Mouse (Mus musculus) heart, adult 2 months (tissue): ENCODE measurements around the gene Arrb1. TPM values are rescaled to one million over a fixed set of nuclear protein-coding genes. Genes with fewer than 3 reads are reported as not detected.

Experiments used
- DNase-seq, 2 experiments: peaks; one replicate each; pipeline ENCODE4 v3.0.0; 2021
- H3K27ac ChIP-seq: fragments of 200-600 bp; 2 replicates; pipeline ENCODE4 v1.8.1; 2022
- H3K27me3 ChIP-seq: fragments of 200-500 bp; 2 replicates; pipeline ENCODE4 v1.6.1; 2012; ENCODE audit warnings: mild to moderate bottlenecking, low read length, inconsistent platforms, mixed read lengths; ENCODE audit not compliant: control insufficient read depth, insufficient read depth
- H3K36me3 ChIP-seq: fragments of 200-500 bp; 2 replicates; pipeline ENCODE4 v1.6.1; 2012; ENCODE audit warnings: low read length, inconsistent platforms; ENCODE audit not compliant: control insufficient read depth, insufficient read depth
- H3K4me1 ChIP-seq: fragments of 200-500 bp; 2 replicates; pipeline ENCODE4 v1.6.1; 2011; ENCODE audit warnings: low read length; ENCODE audit not compliant: control insufficient read depth, insufficient read depth
- H3K4me3 ChIP-seq: fragments of 200-600 bp; 2 replicates; pipeline ENCODE4 v1.8.1; 2022
- H3K79me2 ChIP-seq: fragments of 200-500 bp; replicated peaks from 2 replicates; pipeline ENCODE4 v1.6.1; 2012; ENCODE audit warnings: mild to moderate bottlenecking, inconsistent platforms, low read length, moderate library complexity, mixed read lengths; ENCODE audit not compliant: control insufficient read depth, insufficient read depth
- H3K9ac ChIP-seq: fragments of 200-500 bp; 2 replicates; pipeline ENCODE4 v1.6.1; 2012; ENCODE audit warnings: low read depth, mild to moderate bottlenecking, control low read depth, inconsistent platforms, low read length, mixed read lengths
- CTCF ChIP-seq: fragments of 200-600 bp; IDR thresholded peaks from 2 replicates; pipeline ENCODE4 v1.8.1; 2022; ENCODE audit warnings: antibody characterized with exemption, mild to moderate bottlenecking, moderate library complexity
- EP300 ChIP-seq: fragments of 200-500 bp; IDR thresholded peaks from 2 replicates; pipeline ENCODE4 v1.6.1; 2011; ENCODE audit warnings: low read depth, low read length, control low read depth; ENCODE audit not compliant: insufficient read depth
- POLR2A ChIP-seq: fragments of 200-500 bp; IDR thresholded peaks from 2 replicates; pipeline ENCODE4 v1.6.1; 2011; ENCODE audit warnings: mild to moderate bottlenecking, low read depth, low read length, control low read depth; ENCODE audit not compliant: insufficient read depth
- WGBS: fragments of 180-500 bp; shearing (Covaris S2); methylation state at CpG from one replicate; pipeline ENCODE4 v1.1.7; 2018; 5-methylcytosine and 5-hydroxymethylcytosine counted together
- intact Hi-C: fragments of 180-260 bp; cut with DNase I; formaldehyde crosslinking; loops from one replicate; pipeline ENCODE4 v1.15.1; 2025
- microRNA-seq, 2 experiments: library from miRNA; unstranded; fragments of <30 nt; microRNA quantifications; one replicate each; pipeline ENCODE4 v1.2.0; 2021
- polyA plus RNA-seq: library from polyadenylated mRNA; depleted of rRNA; stranded (reverse); fragments of >200 nt; gene quantifications from 2 replicates; pipeline ENCODE4 v1.2.3, GENCODE M21; 2012; rRNA removed
- total RNA-seq, 2 experiments: library from RNA; stranded (reverse); gene quantifications; 2 replicates each; pipeline ENCODE4 v1.2.3; 2021

Arrb1 gene
- total and polyA plus RNA-seq, 3 experiments: 15.6 to 22.4 (median 16.1) TPM

DNA sequence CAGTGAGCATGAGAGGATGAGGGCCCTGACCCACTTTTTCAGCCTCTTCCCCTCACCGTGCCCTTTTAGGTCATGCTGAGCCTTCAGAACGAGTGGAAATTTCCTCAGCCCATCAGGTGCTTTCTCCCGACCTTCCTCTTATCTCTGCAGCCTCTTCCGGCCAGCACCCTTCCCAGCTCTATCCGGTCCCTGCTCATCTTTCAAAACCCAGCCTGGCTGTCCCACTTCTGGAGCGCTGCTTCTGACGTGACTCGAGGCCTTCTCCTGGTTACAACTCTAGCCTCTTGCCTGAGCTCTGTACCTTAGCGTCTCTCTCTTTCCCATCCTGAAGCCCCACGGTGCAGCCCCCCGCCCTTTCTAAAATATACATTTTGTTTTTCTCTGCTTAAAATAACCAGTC is 119.0 kb downstream of the Arrb1 start:
- Histone ChIP-seq H3K27me3 (no peaks in the 10 kb centered on the region), H3K36me3 (no peaks in the 10 kb centered on the region), H3K9ac (no peak overlapping the region), H3K27ac (no peak overlapping the region), H3K79me2 (no peaks in the 10 kb centered on the region), H3K4me1 (no peaks in the 10 kb centered on the region), H3K4me3 (no peak overlapping the region)
- WGBS: 49% methylated on average over 11 of the region's 11 CpGs
- intact Hi-C loops: no loop called here
- no peak for DNase-seq
- TF ChIP-seq EP300 (no peak), POLR2A (no peak), CTCF (no peak)

Small RNA genes lying within 50 kb of the gene (microRNA-seq; reads per million reads assigned to microRNA genes)
- 75.7 to 93.7 reads per million in 2 experiments for gene Mir326

Other genes starting within 250 kb of the Arrb1 start
- gene Serpinh1, start 182.2 kb upstream of the Arrb1 start, total RNA-seq: 100 to 1,000 TPM; 214 to 275 TPM
- 193 and 266 TPM in 2 replicates for gene Serpinh1, start 182.2 kb upstream of the Arrb1 start, polyA plus RNA-seq
- 10 to 100 TPM; 21.5 to 26.3 TPM for gene Gdpd5, start 154.1 kb upstream of the Arrb1 start, total RNA-seq
- 30.7 and 32.2 TPM in 2 replicates for gene Gdpd5, start 154.1 kb upstream of the Arrb1 start, polyA plus RNA-seq
- under 1 TPM in 1 of 2 experiments, not detected in 1; 0.13 TPM for gene Klhl35, start 69.5 kb upstream of the Arrb1 start, total RNA-seq
- gene Klhl35, start 69.5 kb upstream of the Arrb1 start, polyA plus RNA-seq: 0.12 and 0.43 TPM in 2 replicates
- 100 to 1,000 TPM; 316 to 361 TPM for gene Rps3, start 51.7 kb upstream of the Arrb1 start, total RNA-seq
- 196 and 320 TPM in 2 replicates for gene Rps3, start 51.7 kb upstream of the Arrb1 start, polyA plus RNA-seq
- 1 to 10 TPM; 3.3 to 3.4 TPM for gene Tpbgl, start 91.6 kb downstream of the Arrb1 start, total RNA-seq
- 3.5 and 5.1 TPM in 2 replicates for gene Tpbgl, start 91.6 kb downstream of the Arrb1 start, polyA plus RNA-seq
- gene Slco2b1, start 175.9 kb downstream of the Arrb1 start, total RNA-seq: 10 to 100 TPM in 1 of 2 experiments, 1 to 10 TPM in 1; 8.5 to 10.1 TPM
- gene Slco2b1, start 175.9 kb downstream of the Arrb1 start, polyA plus RNA-seq: 11.7 and 14.4 TPM in 2 replicates
- not detected for gene Olfr520, start 194.8 kb downstream of the Arrb1 start, total RNA-seq
- not detected in 2 replicates for gene Olfr520, start 194.8 kb downstream of the Arrb1 start, polyA plus RNA-seq
- not detected for gene Olfr521, start 228.0 kb downstream of the Arrb1 start, total RNA-seq
- gene Olfr521, start 228.0 kb downstream of the Arrb1 start, polyA plus RNA-seq: not detected in 2 replicates